Mouse (Mus musculus): ENCODE data around the gene Cox7a1. TPM values are rescaled to one million over a fixed set of nuclear protein-coding genes. Genes with fewer than 3 reads are reported as not detected.

Cox7a1 gene
- polyA plus RNA-seq, 1 experiment from 2014 or later, result 41.5 TPM

GRCm38 (mm10) chr7:30224206-30224605, 40.3 kb downstream of the Cox7a1 start:
- no peaks in the 10 kb centered on the region for H3K27me3 ChIP-seq (replicated peaks; ENCODE audit: control insufficient read depth, insufficient read depth, low read length)
- H3K36me3 ChIP-seq (ENCODE audit: control insufficient read depth, insufficient read depth, low read length), result peaks cover 17% of the 10 kb centered on the region
- no peaks in the 10 kb centered on the region for H3K9me3 ChIP-seq (ENCODE audit: control insufficient read depth, low read length)
- no peak overlapping the region for H3K4me2 ChIP-seq (ENCODE audit: low read depth, low read length)
- no peak overlapping the region for H3K9ac ChIP-seq (ENCODE audit: low read depth, low read length)
- H3K27ac ChIP-seq (ENCODE audit: low read length), result no peak overlapping the region
- 90% methylated on average over 12 of the region's 12 CpGs for WGBS
- peaks cover 3% of the 10 kb centered on the region for H3K4me1 ChIP-seq (ENCODE audit: control insufficient read depth, insufficient read depth, low read length)
- ATAC-seq, result no peak
- no peak overlapping the region for H3K4me3 ChIP-seq (ENCODE audit: low read length)

GRCm38 (mm10) chr7:30231328-30231668, 47.4 kb downstream of the Cox7a1 start:
- H3K36me3 ChIP-seq (ENCODE audit: control insufficient read depth, insufficient read depth, low read length), result peaks cover 7% of the 10 kb centered on the region; the same call in 1 of the 2 replicates
- no peak for ATAC-seq
- peak overlapping the region; percentile 72 for H3K4me3 ChIP-seq (ENCODE audit: low read length)
- no peaks in the 10 kb centered on the region for H3K27me3 ChIP-seq (replicated peaks; ENCODE audit: control insufficient read depth, insufficient read depth, low read length)
- under 1% methylated on average over 16 of the region's 16 CpGs for WGBS
- H3K9me3 ChIP-seq (ENCODE audit: control insufficient read depth, low read length), result no peaks in the 10 kb centered on the region
- no peak overlapping the region for H3K27ac ChIP-seq (ENCODE audit: low read length)
- peak overlapping the region; percentile 71 for H3K9ac ChIP-seq (ENCODE audit: low read depth, low read length)
- peaks cover 9% of the 10 kb centered on the region for H3K4me1 ChIP-seq (ENCODE audit: control insufficient read depth, insufficient read depth, low read length)
- H3K4me2 ChIP-seq (ENCODE audit: low read depth, low read length), result peak overlapping the region; percentile 84

- H3K9me3 ChIP-seq (ENCODE audit: control insufficient read depth, low read length), result no peaks in the 10 kb centered on the region
- H3K36me3 ChIP-seq (ENCODE audit: control insufficient read depth, insufficient read depth, low read length), result peaks cover 5% of the 10 kb centered on the region; the same call in 1 of the 2 replicates
- peak within 1 kb of the TSS; percentile 72 for H3K4me3 ChIP-seq (ENCODE audit: low read length)
- ATAC-seq, result peak; percentile 95
- no peaks in the 10 kb centered on the region for H3K27me3 ChIP-seq (replicated peaks; ENCODE audit: control insufficient read depth, insufficient read depth, low read length)
- WGBS, result under 1% methylated on average over 67 of the region's 67 CpGs
- peak within 1 kb of the TSS; percentile 77 for H3K9ac ChIP-seq (ENCODE audit: low read depth, low read length)
- H3K4me1 ChIP-seq (ENCODE audit: control insufficient read depth, insufficient read depth, low read length), result peaks cover 9% of the 10 kb centered on the region
- peak within 1 kb of the TSS; percentile 84 for H3K4me2 ChIP-seq (ENCODE audit: low read depth, low read length)
- H3K27ac ChIP-seq (ENCODE audit: low read length), result peak within 1 kb of the TSS; percentile 92
These were observed 47.9 kb downstream of the Cox7a1 start, which contains the start of the genes Polr2i and Tbcb for GRCm38 (mm10) chr7:30231669-30232454. Polr2i (plus strand) TSS chr7:30231948. Tbcb (minus strand) TSS chr7:30232272.

GRCm38 (mm10) chr7:30232631-30233148, 48.7 kb downstream of the Cox7a1 start:
- H3K9me3 ChIP-seq (ENCODE audit: control insufficient read depth, low read length), result no peaks in the 10 kb centered on the region
- peak overlapping the region; percentile 62 for H3K27ac ChIP-seq (ENCODE audit: low read length)
- H3K36me3 ChIP-seq (ENCODE audit: control insufficient read depth, insufficient read depth, low read length), result peaks cover 3% of the 10 kb centered on the region; the same call in 1 of the 2 replicates
- peak; percentile 28 for ATAC-seq
- peak overlapping the region; percentile 72 for H3K4me3 ChIP-seq (ENCODE audit: low read length)
- H3K27me3 ChIP-seq (replicated peaks; ENCODE audit: control insufficient read depth, insufficient read depth, low read length), result no peaks in the 10 kb centered on the region
- WGBS, result 4% methylated on average over 24 of the region's 24 CpGs
- peak overlapping the region; percentile 75 for H3K4me2 ChIP-seq (ENCODE audit: low read depth, low read length)
- peaks cover 9% of the 10 kb centered on the region for H3K4me1 ChIP-seq (ENCODE audit: control insufficient read depth, insufficient read depth, low read length)
- H3K9ac ChIP-seq (ENCODE audit: low read depth, low read length), result peak overlapping the region; percentile 77

GRCm38 (mm10) chr7:30233387-30233786, 49.4 kb downstream of the Cox7a1 start:
- peaks cover 3% of the 10 kb centered on the region; the same call in 1 of the 2 replicates for H3K36me3 ChIP-seq (ENCODE audit: control insufficient read depth, insufficient read depth, low read length)
- no peak for ATAC-seq
- no peak overlapping the region for H3K4me3 ChIP-seq (ENCODE audit: low read length)
- H3K9me3 ChIP-seq (ENCODE audit: control insufficient read depth, low read length), result no peaks in the 10 kb centered on the region
- no peak overlapping the region for H3K4me2 ChIP-seq (ENCODE audit: low read depth, low read length)
- no peak overlapping the region for H3K9ac ChIP-seq (ENCODE audit: low read depth, low read length)
- 87% methylated on average over 20 of the region's 20 CpGs for WGBS
- H3K4me1 ChIP-seq (ENCODE audit: control insufficient read depth, insufficient read depth, low read length), result peaks cover 9% of the 10 kb centered on the region
- no peaks in the 10 kb centered on the region for H3K27me3 ChIP-seq (replicated peaks; ENCODE audit: control insufficient read depth, insufficient read depth, low read length)
- no peak overlapping the region for H3K27ac ChIP-seq (ENCODE audit: low read length)

- H3K36me3 ChIP-seq (ENCODE audit: control insufficient read depth, insufficient read depth, low read length), result peaks cover 3% of the 10 kb centered on the region; the same call in 1 of the 2 replicates
- no peak overlapping the region for H3K9ac ChIP-seq (ENCODE audit: low read depth, low read length)
- 94% methylated on average over 15 of the region's 15 CpGs for WGBS
- H3K4me3 ChIP-seq (ENCODE audit: low read length), result no peak overlapping the region
- H3K9me3 ChIP-seq (ENCODE audit: control insufficient read depth, low read length), result no peaks in the 10 kb centered on the region
- H3K27ac ChIP-seq (ENCODE audit: low read length), result no peak overlapping the region
- ATAC-seq, result no peak
- H3K4me2 ChIP-seq (ENCODE audit: low read depth, low read length), result no peak overlapping the region
- peaks cover 9% of the 10 kb centered on the region for H3K4me1 ChIP-seq (ENCODE audit: control insufficient read depth, insufficient read depth, low read length)
- no peaks in the 10 kb centered on the region for H3K27me3 ChIP-seq (replicated peaks; ENCODE audit: control insufficient read depth, insufficient read depth, low read length)
These were observed 50.4 kb downstream of the Cox7a1 start for GRCm38 (mm10) chr7:30234276-30234858.

GRCm38 (mm10) chr7:30235091-30235490, 51.1 kb downstream of the Cox7a1 start:
- no peaks in the 10 kb centered on the region for H3K27me3 ChIP-seq (replicated peaks; ENCODE audit: control insufficient read depth, insufficient read depth, low read length)
- H3K4me3 ChIP-seq (ENCODE audit: low read length), result no peak overlapping the region
- H3K4me2 ChIP-seq (ENCODE audit: low read depth, low read length), result no peak overlapping the region
- WGBS, result 94% methylated on average over 8 of the region's 8 CpGs
- H3K9me3 ChIP-seq (ENCODE audit: control insufficient read depth, low read length), result no peaks in the 10 kb centered on the region
- no peak overlapping the region for H3K27ac ChIP-seq (ENCODE audit: low read length)
- ATAC-seq, result no peak
- no peak overlapping the region for H3K9ac ChIP-seq (ENCODE audit: low read depth, low read length)
- peaks cover 9% of the 10 kb centered on the region for H3K4me1 ChIP-seq (ENCODE audit: control insufficient read depth, insufficient read depth, low read length)
- peaks cover 3% of the 10 kb centered on the region; the same call in 1 of the 2 replicates for H3K36me3 ChIP-seq (ENCODE audit: control insufficient read depth, insufficient read depth, low read length)

GRCm38 (mm10) chr7:30235625-30236024, 51.7 kb downstream of the Cox7a1 start, which contains the start of gene Ovol3:
Ovol3 (minus strand) TSS chr7:30235725.
- no peak within 1 kb of the TSS for H3K4me3 ChIP-seq (ENCODE audit: low read length)
- H3K36me3 ChIP-seq (ENCODE audit: control insufficient read depth, insufficient read depth, low read length), result peaks cover 3% of the 10 kb centered on the region; the same call in 1 of the 2 replicates
- H3K9me3 ChIP-seq (ENCODE audit: control insufficient read depth, low read length), result no peaks in the 10 kb centered on the region
- no peaks in the 10 kb centered on the region for H3K27me3 ChIP-seq (replicated peaks; ENCODE audit: control insufficient read depth, insufficient read depth, low read length)
- H3K4me1 ChIP-seq (ENCODE audit: control insufficient read depth, insufficient read depth, low read length), result peaks cover 9% of the 10 kb centered on the region
- ATAC-seq, result no peak
- H3K27ac ChIP-seq (ENCODE audit: low read length), result no peak within 1 kb of the TSS
- H3K4me2 ChIP-seq (ENCODE audit: low read depth, low read length), result no peak within 1 kb of the TSS
- 88% methylated on average over 4 of the region's 4 CpGs for WGBS
- H3K9ac ChIP-seq (ENCODE audit: low read depth, low read length), result no peak within 1 kb of the TSS
